Mouse (Mus musculus) monocyte, adult 2 months (primary cell): ENCODE results near the gene Bbs4.

ENCODE experiments used
- DNase-seq, 2 experiments: peaks; one replicate each; pipeline ENCODE4 v3.0.0; 2022; ENCODE audit warnings: low spot score in 2 of 2, low read depth in 1 of 2

The Bbs4 gene

GRCm38 (mm10) chr9:59292493-59292875 lies 60.8 kb downstream of the Bbs4 start:
- DNase-seq: no peak

GRCm38 (mm10) chr9:59291688-59292492 lies 61.4 kb downstream of the Bbs4 start:
- no peak for DNase-seq

GRCm38 (mm10) chr9:59290957-59291687 lies 62.2 kb downstream of the Bbs4 start, which contains the start of gene Adpgk:
Adpgk (plus strand) TSS chr9:59291558.
- peak; percentile 91 to 96 for DNase-seq

- DNase-seq: no peak
Measured at GRCm38 (mm10) chr9:59289529-59290115, 63.7 kb downstream of the Bbs4 start.

GRCm38 (mm10) chr9:59288685-59289410 lies 64.5 kb downstream of the Bbs4 start:
- no peak for DNase-seq

GRCm38 (mm10) chr9:59288058-59288457 lies 65.2 kb downstream of the Bbs4 start:
- no peak for DNase-seq

- no peak for DNase-seq
Measured at GRCm38 (mm10) chr9:59285614-59286013, 67.7 kb downstream of the Bbs4 start.

GRCm38 (mm10) chr9:59282683-59282986 lies 70.7 kb downstream of the Bbs4 start:
- no peak for DNase-seq

- DNase-seq: peak in 1 of 2 experiments; percentile 40
Measured at GRCm38 (mm10) chr9:59281871-59282682, 71.2 kb downstream of the Bbs4 start.

- DNase-seq: no peak
Measured at GRCm38 (mm10) chr9:59280888-59281287, 72.4 kb downstream of the Bbs4 start.

- no peak for DNase-seq
Measured at GRCm38 (mm10) chr9:59278694-59279093, 74.6 kb downstream of the Bbs4 start.

GRCm38 (mm10) chr9:59278199-59278598 lies 75.1 kb downstream of the Bbs4 start:
- no peak for DNase-seq

GRCm38 (mm10) chr9:59274846-59275455 lies 78.4 kb downstream of the Bbs4 start:
- no peak for DNase-seq

GRCm38 (mm10) chr9:59273199-59273598 lies 80.1 kb downstream of the Bbs4 start:
- DNase-seq: no peak
